Mouse (Mus musculus) gastrocnemius, postnatal 4 days (tissue): ENCODE data around the gene Rreb1. TPM values are rescaled to one million over a fixed set of nuclear protein-coding genes. Genes with fewer than 3 reads are reported as not detected.
A peak's percentile ranks its signal among the peaks of the same experiment; 100 is the strongest.

Experiments
- DNase-seq, 2 experiments: peaks; one replicate each; pipeline ENCODE4 v3.0.0; 2021 to 2022; ENCODE audit warnings: low spot score in 2 of 2, mixed read lengths in 2 of 2
- total RNA-seq, 2 experiments: library from RNA; stranded (reverse); gene quantifications; 2 replicates each; pipeline ENCODE4 v1.2.3; 2021

Rreb1 gene
- total RNA-seq, 2 experiments from 2014 or later: 51.0 to 53.6 TPM

GRCm38 (mm10) chr13:37969337-37969736, 191.1 kb downstream of the Rreb1 start:
- DNase-seq: peak; percentile 79 to 84

DNA sequence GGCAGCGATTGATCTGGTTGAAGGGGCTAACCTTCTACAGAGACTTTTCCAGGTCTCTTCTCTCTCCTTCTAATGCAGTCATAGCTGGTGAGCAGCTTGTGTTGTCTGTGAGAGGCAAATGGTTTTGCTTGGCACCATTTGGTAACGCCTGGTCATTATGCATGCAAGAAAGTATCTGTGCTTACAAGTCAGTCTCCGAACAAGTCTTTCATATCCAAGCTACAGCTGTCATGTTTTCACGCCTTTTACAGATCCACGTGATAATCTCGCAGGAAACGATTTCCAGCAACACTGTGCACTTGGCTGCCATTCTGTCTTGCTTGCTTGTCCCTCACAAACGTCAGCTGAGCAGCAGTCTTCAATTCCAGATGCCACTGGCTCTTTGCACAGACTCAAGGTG, 191.8 kb downstream of the Rreb1 start:
- no peak for DNase-seq

DNA sequence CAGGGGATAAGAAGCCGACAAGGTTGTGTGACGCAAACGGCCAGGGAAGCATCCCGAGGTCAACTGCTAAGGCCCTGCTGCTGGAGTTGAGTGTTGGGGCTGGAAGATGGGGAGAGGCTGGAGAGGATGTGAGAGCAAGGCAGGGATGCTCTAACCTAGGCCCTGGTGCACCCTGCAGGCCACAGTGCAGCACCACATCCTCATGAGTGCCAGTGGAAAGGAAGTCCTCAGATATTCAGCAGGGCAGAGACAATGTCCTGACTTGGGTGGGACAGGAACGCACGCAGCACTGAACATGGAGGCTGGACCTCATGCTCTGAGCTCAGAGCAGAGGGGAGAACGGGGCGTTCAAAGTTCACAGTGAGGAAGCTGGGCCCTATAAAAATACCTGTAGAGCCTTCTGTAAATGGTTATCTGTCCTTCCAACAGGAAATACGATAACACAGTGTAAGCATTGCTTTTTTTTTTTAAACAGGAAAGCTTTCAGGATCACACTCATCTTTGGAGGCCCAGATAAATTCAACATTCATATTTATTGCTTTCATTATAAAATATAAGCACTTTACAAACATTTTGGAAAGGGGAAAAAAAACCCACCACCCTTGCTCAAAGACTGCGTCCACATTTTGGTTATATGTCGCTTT, 192.8 kb downstream of the Rreb1 start:
- no peak for DNase-seq

- no peak for DNase-seq
These were observed 195.8 kb downstream of the Rreb1 start for GRCm38 (mm10) chr13:37974036-37974435.

GRCm38 (mm10) chr13:37974731-37975130, 196.5 kb downstream of the Rreb1 start:
- no peak for DNase-seq

DNA sequence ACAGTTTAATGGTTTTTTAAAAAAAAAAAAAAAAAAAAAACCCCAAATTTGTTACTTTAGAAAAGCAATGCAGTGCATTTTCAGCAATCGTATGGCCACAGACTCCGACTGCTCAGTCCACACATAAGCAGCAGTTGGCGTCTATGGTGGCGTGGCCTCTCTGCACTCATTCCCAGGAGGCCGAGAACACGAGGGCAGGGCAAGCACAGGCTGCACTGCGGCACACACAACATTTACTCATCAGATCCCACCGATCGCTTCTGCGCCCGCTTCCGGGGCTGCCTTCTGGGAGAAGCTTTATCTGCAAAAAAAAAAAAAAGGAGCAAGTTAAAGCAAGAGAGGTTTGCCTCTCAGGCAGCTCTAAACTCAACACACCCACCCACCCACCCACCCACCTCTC, 201.3 kb downstream of the Rreb1 start:
- no peak for DNase-seq

- DNase-seq: no peak
These were observed 202.1 kb downstream of the Rreb1 start for GRCm38 (mm10) chr13:37980346-37980745.

- no peak for DNase-seq
These were observed 202.9 kb downstream of the Rreb1 start for GRCm38 (mm10) chr13:37981063-37981462.

DNA sequence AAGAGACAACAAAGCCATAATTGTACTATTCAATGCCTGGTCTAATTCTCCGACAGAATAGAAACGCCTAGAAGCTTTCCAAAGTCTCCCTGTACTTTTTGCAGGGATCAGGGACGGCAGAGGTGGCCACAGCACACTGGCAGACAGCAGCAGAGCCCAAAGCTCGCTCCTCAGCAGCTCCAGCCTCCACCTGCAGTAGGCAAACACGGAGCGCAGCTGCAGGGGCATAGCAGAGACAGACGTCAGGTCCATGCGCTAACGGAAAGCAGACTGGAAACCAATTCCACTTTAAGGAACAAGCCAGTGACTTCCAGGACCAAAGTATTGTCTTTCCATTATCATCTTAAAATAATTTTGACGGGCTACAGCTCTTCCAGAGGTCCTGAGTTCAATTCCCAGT, 208.0 kb downstream of the Rreb1 start:
- no peak for DNase-seq

DNA sequence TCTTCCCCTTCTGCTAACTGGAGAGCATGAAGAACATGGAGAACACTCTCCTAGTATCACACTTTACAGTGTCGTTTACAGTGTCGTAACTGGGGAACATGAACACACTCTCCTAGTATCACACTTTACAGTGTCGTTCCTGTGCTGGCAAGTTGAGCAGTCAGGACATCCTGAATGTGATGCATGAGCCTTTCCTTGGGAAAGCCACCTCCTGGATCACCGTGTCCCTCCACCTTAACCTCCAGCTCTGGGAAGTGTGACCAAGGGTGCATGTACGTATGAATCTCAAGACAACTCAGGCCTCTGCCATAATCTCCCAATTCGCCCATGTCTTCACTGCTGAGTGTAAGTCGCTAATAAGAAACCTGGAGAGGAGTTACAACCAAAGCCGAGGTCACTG, 211.5 kb downstream of the Rreb1 start:
- no peak for DNase-seq

GRCm38 (mm10) chr13:37992638-37993371, 214.6 kb downstream of the Rreb1 start:
- DNase-seq: no peak

DNA sequence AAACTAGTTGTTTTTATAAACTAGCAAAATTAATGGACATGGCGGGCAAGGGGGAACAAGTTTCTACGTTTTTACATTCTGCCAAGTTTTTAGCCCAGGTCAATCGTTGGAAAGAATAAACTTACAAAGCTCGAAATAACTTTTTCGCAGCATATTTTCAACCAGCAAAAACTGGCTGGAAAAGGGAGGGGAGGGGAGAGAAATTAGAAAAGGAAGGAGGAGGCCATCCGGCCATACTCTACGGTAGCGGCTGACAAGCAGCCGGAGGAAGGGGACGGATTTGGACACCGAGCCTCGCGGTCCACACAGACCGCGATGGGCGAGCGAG, 215.1 kb downstream of the Rreb1 start:
- no peak for DNase-seq

GRCm38 (mm10) chr13:37993704-37994404, 215.7 kb downstream of the Rreb1 start, which contains the start of gene Ssr1:
Gene Ssr1 (minus strand): TSS chr13:37994217.
- peak; percentile 98 to 99 for DNase-seq

GRCm38 (mm10) chr13:37994405-37994749, 216.2 kb downstream of the Rreb1 start:
- DNase-seq: no peak

- no peak for DNase-seq
These were observed 221.5 kb downstream of the Rreb1 start for GRCm38 (mm10) chr13:37999713-38000112.

Other genes starting within 250 kb of the Rreb1 start
- 100 to 1,000 TPM in 1 of 2 experiments, 10 to 100 TPM in 1; 98.4 to 104 TPM for gene Ssr1, start 215.8 kb downstream of the Rreb1 start, total RNA-seq